Mouse (Mus musculus) cerebellum, adult 9-10 months (tissue): ENCODE measurements around the gene Ippk.

ENCODE experiments used
- DNase-seq: peaks from one replicate; pipeline ENCODE4 v3.0.0; 2022

Ippk gene

DNA sequence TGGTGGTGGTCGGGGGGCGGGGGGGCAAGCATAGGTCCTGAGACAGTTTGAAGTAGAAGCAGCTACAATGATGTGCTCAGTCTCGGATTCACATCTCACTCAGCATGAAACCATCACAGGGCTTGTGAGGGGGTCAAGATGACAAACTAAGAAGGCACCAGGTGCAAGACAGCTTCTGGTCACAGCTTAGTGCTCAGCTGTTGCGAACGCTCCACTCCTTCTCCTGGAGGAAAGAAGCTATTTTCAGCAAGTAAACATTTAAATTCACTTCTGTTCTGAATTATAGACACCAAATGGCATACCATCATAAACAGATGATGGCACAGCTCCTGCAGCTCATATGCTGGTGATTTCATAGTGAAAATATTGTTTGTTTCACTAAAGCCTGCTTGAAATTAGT, 64.3 kb downstream of the Ippk start:
- no peak for DNase-seq

DNA sequence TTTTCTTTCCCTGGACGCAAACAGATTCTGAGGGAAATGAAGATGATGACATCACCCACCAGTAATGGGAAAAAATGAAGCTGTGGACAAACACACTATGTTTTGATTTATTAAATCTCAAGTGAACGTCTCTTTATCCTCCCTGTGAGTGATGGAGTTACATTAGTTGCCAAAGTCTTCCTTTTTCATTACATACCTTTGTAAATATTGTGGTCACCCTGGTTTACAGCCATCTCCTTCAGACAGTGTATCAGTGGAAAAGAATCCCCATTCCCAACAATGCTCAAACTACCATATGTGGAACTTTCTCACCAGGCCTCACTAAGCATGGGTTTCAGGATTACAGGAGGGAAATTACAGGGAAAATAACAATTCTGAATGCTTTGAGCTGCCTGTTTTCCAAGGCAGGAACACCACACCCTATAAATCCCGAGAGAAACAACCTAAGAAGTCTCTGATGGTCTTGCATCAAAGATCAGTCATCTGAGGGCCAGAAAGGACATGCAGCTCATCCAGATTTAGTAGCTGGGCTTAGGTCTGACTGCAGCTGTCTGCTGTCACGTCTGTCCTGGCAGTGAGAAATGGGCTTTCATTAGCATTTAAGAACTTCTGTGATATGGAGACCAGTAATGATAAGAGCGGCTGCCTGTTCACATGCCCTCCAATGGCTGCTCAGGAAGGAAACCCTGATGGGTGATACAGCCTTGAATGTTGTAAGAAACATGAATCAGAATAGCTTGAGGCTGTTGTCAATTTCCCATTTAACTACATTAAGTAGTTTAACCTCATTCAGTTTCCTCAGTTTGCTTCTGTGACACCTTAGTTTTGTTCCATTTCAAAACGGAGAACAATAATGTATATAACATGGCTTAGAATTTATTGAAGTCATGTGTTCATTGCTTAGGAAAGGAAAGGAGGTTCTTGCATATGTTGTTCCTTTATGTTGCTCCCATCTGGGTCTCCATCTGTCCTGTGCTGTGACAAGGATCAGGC, 71.6 kb downstream of the Ippk start, which contains the start of gene Tes3-ps:
Gene Tes3-ps, plus strand, starts transcription at position 943 of the 993 bp plus-strand sequence.
- DNase-seq = no peak

GRCm38 (mm10) chr13:49504510-49504909, 83.5 kb downstream of the Ippk start, which contains the start of gene Ecm2:
Gene Ecm2 (plus strand): TSS chr13:49504810.
- DNase-seq = no peak

DNA sequence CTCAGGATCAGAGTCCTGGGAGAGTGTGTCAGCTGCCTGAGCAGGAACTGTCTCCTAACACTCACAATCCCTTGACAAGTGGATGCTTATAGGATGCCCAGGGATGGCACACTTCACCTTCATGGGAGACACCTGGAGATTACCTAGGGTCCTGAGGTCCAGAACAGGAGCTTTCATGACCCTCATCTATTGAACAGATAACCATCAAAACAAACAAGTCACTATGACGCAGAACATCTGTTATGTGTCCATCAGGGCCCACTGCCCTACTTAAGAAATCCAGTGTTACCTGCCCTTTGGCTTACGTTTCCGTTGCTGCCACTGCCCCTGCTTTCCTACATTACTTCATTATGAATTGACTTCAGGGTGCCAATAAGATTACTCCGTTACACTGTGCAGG, 84.7 kb downstream of the Ippk start:
- no peak for DNase-seq

GRCm38 (mm10) chr13:49507176-49507575, 86.1 kb downstream of the Ippk start:
- no peak for DNase-seq
